Mouse (Mus musculus) liver, adult 2 months (tissue): ENCODE data around the gene Cd300a. TPM values are rescaled to one million over a fixed set of nuclear protein-coding genes. Genes with fewer than 3 reads are reported as not detected.
"Not testable (repeated sequence)": the region's sequence is repeated elsewhere in the genome, so short reads cannot be mapped to it uniquely, and the experiment has no call there.

ENCODE experiments used
- DNase-seq: peaks from one replicate; pipeline ENCODE4 v3.0.0-alpha.2; 2011; ENCODE audit warnings: low read depth, low spot score; ENCODE audit errors: extremely low read depth
- H3K27ac ChIP-seq: fragments of 200-500 bp; replicated peaks from 2 replicates; pipeline ENCODE4 v1.5.1; 2012; ENCODE audit warnings: low read depth, mild to moderate bottlenecking, control low read depth, inconsistent platforms, low read length; ENCODE audit not compliant: insufficient read depth
- H3K27me3 ChIP-seq: fragments of 200-500 bp; 2 replicates; pipeline ENCODE4 v1.6.1; 2012; ENCODE audit warnings: mild to moderate bottlenecking, moderate library complexity, low read length, inconsistent platforms; ENCODE audit not compliant: control insufficient read depth, insufficient read depth
- H3K36me3 ChIP-seq: fragments of 200-500 bp; 2 replicates; pipeline ENCODE4 v1.6.1; 2012; ENCODE audit warnings: low read length, inconsistent platforms; ENCODE audit not compliant: control insufficient read depth, insufficient read depth
- H3K4me1 ChIP-seq: fragments of 200-500 bp; 2 replicates; pipeline ENCODE4 v1.6.1; 2011; ENCODE audit warnings: low read length; ENCODE audit not compliant: control insufficient read depth, insufficient read depth
- H3K4me3 ChIP-seq: fragments of 200-500 bp; 2 replicates; pipeline ENCODE4 v1.5.1; 2011; ENCODE audit warnings: low read depth, mild to moderate bottlenecking, control low read depth, low read length, moderate library complexity; ENCODE audit not compliant: insufficient read depth
- H3K79me2 ChIP-seq: fragments of 200-500 bp; 2 replicates; pipeline ENCODE4 v1.6.1; 2012; ENCODE audit warnings: inconsistent platforms, mild to moderate bottlenecking, low read length, moderate library complexity; ENCODE audit not compliant: control insufficient read depth, insufficient read depth
- H3K9ac ChIP-seq: fragments of 200-500 bp; 2 replicates; pipeline ENCODE4 v1.6.1; 2012; ENCODE audit warnings: low read depth, mild to moderate bottlenecking, control low read depth, inconsistent platforms, low read length
- CTCF ChIP-seq: fragments of 200-500 bp; IDR thresholded peaks from 2 replicates; pipeline ENCODE4 v1.5.1; 2011; ENCODE audit warnings: low read depth, low read length, control low read depth
- POLR2A ChIP-seq: fragments of 200-500 bp; IDR thresholded peaks from 2 replicates; pipeline ENCODE4 v1.6.1; 2011; ENCODE audit warnings: low read length, control low read depth; ENCODE audit not compliant: insufficient read depth; ENCODE audit errors: extremely low read depth
- WGBS: fragments of 180-500 bp; shearing (Covaris S2); methylation state at CpG from one replicate; pipeline ENCODE4 v1.1.7; 2018; 5-methylcytosine and 5-hydroxymethylcytosine counted together
- polyA plus RNA-seq: library from polyadenylated mRNA; depleted of rRNA; stranded (reverse); fragments of >200 nt; gene quantifications from 2 replicates; pipeline ENCODE4 v1.2.3, GENCODE M21; 2012
- total RNA-seq: library from RNA; depleted of rRNA; stranded (reverse); fragments of >200 nt; gene quantifications from 2 replicates; pipeline ENCODE4 v1.2.3, GENCODE M21; 2014

The Cd300a gene
- total and polyA plus RNA-seq, 2 experiments = 1.2 to 3.0 TPM

DNA sequence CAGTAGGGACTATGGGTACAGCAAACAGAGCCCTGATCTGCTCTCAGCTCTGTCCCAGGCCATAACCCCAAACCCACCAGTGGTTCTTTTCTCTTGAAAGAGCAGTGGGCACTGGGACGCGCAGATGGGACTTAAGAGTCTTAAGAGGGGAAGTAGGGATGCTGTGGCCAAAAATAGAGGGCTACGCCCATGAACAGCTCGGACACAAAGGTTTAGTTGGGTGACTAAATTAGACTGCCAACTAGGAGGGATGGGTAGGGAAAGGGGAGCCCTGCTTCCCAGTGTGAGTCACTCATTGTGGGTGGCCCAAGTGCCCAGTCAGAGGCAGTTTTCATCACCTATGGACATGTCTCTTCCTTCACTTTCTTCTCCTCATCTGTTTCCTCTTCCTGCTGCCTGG lies 13.4 kb downstream of the Cd300a start:
- Histone ChIP-seq H3K79me2 (no peaks in the 10 kb centered on the region), H3K9ac (no peak overlapping the region), H3K4me1 (no peaks in the 10 kb centered on the region), H3K36me3 (no peaks in the 10 kb centered on the region), H3K4me3 (no peak overlapping the region), H3K27me3 (no peaks in the 10 kb centered on the region), H3K27ac (no peak overlapping the region)
- no peak for DNase-seq
- TF ChIP-seq CTCF = no peak
- no peak for TF ChIP-seq POLR2A
- WGBS = 93% methylated on average over 4 of the region's 4 CpGs

GRCm38 (mm10) chr11:114907567-114907966 lies 17.7 kb downstream of the Cd300a start:
- Histone ChIP-seq H3K79me2 (no peaks in the 10 kb centered on the region), H3K4me3 (no peak overlapping the region), H3K36me3 (no peaks in the 10 kb centered on the region), H3K27ac (no peak overlapping the region), H3K4me1 (no peaks in the 10 kb centered on the region), H3K27me3 (no peaks in the 10 kb centered on the region), H3K9ac (no peak overlapping the region)
- peak; percentile 30 for DNase-seq
- WGBS = 35% methylated on average over 4 of the region's 4 CpGs
- TF ChIP-seq CTCF = no peak
- TF ChIP-seq POLR2A = no peak

DNA sequence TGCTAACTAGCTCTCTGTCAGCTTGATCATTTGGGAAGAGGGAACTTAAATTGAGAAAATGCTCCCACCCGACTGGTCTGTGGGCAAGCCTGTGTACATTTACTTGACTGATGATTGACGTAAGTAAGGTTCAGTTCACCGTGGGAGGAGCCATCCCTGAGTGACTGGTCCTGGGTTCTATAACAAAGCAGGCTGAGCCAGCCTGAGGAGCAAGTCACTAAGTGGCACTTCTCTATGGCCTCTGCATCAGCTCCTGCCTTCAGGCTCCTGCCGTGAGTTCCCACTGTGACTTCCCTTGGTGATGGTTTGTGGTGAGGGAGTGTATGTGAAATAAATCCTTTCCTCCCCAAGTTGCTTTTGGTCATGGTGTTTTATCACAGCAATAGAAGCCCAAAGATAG lies 18.2 kb downstream of the Cd300a start:
- no peak overlapping the region for H3K27ac ChIP-seq

GRCm38 (mm10) chr11:114909538-114909937 lies 19.7 kb downstream of the Cd300a start:
- 39% methylated on average over 3 of the region's 3 CpGs for WGBS
- not testable (repeated sequence) for H3K4me1 ChIP-seq, H3K79me2 ChIP-seq, H3K27me3 ChIP-seq, H3K27ac ChIP-seq, H3K9ac ChIP-seq, H3K4me3 ChIP-seq, DNase-seq, H3K36me3 ChIP-seq
- TF ChIP-seq CTCF = peak; percentile 25; the same call in 1 of the 2 replicates

More for the DNA sequence above, 18.2 kb downstream of the Cd300a start:
- no peaks in the 10 kb centered on the region for H3K27me3 ChIP-seq
- 53% methylated on average over 4 of the region's 4 CpGs for WGBS
- DNase-seq = no peak
- no peak for TF ChIP-seq CTCF
- H3K36me3 ChIP-seq = no peaks in the 10 kb centered on the region
- H3K79me2 ChIP-seq = no peaks in the 10 kb centered on the region
- H3K9ac ChIP-seq = no peak overlapping the region
- H3K4me1 ChIP-seq = no peaks in the 10 kb centered on the region
- no peak overlapping the region for H3K4me3 ChIP-seq

GRCm38 (mm10) chr11:114912847-114913246 lies 23.0 kb downstream of the Cd300a start:
- Histone ChIP-seq H3K9ac (no peak overlapping the region), H3K27ac (no peak overlapping the region), H3K4me3 (no peak overlapping the region), H3K27me3 (no peaks in the 10 kb centered on the region), H3K4me1 (no peaks in the 10 kb centered on the region), H3K79me2 (no peaks in the 10 kb centered on the region), H3K36me3 (no peaks in the 10 kb centered on the region)
- TF ChIP-seq POLR2A (no peak), CTCF (peak; percentile 90)
- 8% methylated on average over 9 of the region's 9 CpGs for WGBS
- DNase-seq = peak; percentile 50

DNA sequence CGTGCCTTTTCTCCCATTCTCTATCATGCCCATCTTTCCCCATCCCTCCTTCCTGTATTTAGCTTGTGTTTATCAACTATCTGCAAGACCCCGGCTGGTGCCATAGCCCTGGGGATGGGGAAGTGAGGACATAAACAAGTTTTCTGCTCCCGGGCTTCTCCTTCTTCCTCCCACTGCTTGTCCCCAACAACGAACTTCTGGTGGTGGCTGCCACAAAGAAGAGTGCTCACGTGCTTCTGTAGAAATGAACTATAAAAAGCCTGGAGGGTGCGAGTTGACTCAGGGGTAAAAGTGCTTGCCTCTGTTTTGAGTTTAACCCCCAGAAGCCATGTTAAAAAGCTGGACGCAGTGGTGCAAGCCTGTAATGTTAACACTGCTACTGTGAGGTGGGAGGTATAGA lies 25.1 kb downstream of the Cd300a start:
- DNase-seq = peak; percentile 28
- Histone ChIP-seq H3K79me2 (no peaks in the 10 kb centered on the region), H3K4me1 (no peaks in the 10 kb centered on the region), H3K27ac (no peak overlapping the region), H3K4me3 (no peak overlapping the region), H3K9ac (no peak overlapping the region), H3K27me3 (no peaks in the 10 kb centered on the region), H3K36me3 (no peaks in the 10 kb centered on the region)
- no peak for TF ChIP-seq POLR2A
- TF ChIP-seq CTCF = no peak
- 36% methylated on average over 7 of the region's 7 CpGs for WGBS
